Mouse (Mus musculus) testis, postnatal 10 days (tissue): ENCODE measurements around the gene Ldhb.
"Not testable (repeated sequence)": the region's sequence is repeated elsewhere in the genome, so short reads cannot be mapped to it uniquely, and the experiment has no call there.

ENCODE experiments used
- DNase-seq: peaks from one replicate; pipeline ENCODE4 v3.0.0; 2021; ENCODE audit warnings: low spot score

The Ldhb gene

GRCm38 (mm10) chr6:142512902-142513301, 5.1 kb upstream of the Ldhb start:
- DNase-seq: no peak

DNA sequence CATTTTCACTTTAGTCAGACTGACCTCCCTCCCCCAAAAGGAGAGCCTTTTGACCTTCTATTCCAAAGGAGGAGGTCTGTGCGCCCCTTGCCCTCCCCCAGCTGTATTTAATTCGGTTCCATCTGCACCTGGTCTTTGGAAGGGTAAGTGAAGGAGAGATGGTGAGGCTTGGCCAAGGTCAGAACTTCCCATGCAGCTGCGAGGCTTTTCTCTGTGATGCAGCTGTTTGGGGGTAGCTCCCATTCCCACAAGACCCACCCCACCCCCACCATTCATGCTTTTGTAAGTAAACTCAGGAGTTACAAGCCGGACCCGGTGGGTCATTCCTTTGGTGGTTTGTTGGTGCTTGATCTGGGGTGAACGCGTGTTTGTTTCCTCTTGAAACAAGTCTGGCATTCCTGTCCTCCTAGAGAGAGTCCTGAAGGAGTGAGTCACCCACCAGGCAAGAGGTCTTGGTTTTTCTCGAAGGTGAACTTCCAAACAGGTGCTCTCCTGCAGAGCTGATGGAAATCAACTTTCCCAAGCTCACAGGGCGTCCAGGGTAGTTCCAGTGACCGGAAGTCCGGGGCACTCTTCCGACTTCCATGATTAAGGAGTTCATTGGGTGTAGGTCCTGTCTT, 3.9 kb upstream of the Ldhb start:
- no peak for DNase-seq

GRCm38 (mm10) chr6:142508663-142509062, 906 bp upstream of the Ldhb start:
- no peak for DNase-seq

DNA sequence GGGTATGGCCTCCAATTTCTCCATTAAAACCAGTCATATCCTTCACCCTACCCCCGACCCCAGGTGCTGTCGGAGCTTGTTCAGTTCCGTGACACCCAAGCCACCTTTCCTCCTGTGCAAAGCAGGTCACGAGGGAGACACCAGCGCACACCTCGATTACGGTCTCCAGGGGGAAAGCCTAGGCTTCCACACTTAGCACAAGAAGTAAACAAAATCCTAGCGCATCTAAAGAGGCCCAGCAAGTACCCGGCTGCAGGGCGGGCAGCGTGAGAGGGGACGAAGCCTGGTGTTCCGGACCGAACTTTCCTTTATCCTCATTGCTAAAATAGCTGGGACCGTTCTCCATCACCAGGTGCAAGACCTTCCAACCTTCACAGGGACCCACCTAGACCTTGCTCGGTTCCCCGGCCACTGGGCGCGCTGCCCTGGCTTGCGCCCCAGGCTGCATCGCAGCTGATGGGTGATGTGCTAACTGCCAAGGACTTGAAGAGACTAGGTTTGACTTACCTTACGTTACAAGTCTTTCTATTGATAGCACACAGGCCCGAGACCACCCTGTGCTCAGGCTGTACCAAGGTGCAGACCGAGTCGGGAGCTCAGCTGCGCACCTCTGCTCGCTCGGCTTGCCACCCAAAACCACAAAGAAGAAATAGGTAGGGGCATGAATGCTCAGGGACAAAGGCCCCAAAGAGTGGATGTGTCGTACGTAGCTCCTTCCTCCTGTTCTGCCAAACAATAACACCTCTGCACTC, 548 bp downstream of the Ldhb start:
- DNase-seq: no peak

GRCm38 (mm10) chr6:142506338-142507032, 1.3 kb downstream of the Ldhb start:
- DNase-seq: no peak

DNA sequence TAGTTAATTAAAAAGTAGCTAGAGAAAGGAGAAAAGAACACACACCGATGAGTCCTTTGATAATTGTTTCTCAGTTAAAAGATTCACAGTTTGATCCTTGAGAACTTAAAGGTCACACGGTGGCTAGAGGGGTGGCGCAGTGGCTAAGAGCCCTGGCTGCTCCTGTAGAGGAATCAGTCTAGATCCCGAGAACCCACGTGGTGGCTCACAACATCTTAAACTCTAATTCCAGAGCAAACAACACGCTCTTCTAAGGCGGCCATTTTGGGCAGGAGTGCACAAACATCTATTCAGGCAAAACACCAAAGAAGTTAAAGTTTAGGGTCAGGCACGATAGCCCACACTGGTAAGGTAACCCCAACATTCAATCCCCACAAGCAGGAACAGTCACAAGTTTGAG, 4.2 kb downstream of the Ldhb start:
- no peak for DNase-seq

- no peak for DNase-seq
These were observed 5.1 kb downstream of the Ldhb start for GRCm38 (mm10) chr6:142502519-142503125.

GRCm38 (mm10) chr6:142490114-142490513, 17.6 kb downstream of the Ldhb start:
- DNase-seq: not testable (repeated sequence)

DNA sequence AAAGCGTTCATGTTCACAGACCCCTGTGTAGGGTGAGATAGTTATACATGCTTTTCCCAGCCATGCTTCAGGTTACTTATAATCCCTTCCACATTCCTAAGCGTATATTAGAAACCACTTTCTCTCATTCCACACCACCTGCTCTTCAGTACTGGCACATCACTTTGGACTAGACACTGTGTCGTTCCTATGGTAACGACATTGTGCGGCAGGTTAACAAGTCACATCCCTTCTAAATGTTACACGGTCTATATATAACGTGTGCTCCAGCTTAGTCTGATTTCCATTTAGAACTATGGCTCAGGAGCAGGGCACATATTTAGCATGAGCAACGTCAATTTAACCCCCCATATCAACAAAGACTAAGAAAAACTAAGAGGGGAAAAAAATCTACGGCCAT, 20.1 kb downstream of the Ldhb start:
- DNase-seq: no peak

DNA sequence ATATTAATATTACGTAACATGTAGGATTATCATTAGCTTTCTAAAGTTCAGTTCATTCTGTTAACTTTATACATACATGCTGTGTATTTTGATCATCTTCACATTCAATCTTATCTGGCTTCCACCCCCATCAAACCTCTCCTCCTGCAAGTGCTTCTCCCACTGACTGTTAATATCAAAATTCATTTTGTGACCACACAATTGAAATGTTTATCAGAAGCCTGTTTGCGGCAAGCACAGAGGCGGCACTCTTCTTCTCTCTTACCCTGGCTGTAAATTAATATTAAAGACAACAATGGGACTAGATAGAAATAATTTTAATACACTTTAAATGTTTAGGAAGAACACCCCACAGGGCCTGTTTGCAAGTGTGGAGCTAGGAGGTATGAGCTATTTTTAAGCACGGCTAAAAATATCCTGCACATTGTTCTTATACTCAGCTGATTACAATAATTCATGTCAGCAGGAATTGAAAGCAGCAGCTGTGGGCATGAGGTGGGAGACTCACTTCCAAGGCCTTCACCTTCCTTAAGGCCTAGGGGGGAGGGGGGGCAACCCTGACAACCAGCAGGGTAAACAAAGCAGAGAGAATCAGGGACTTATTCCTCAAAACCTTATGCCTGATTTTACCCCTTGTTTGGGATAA, 22.2 kb downstream of the Ldhb start:
- DNase-seq: no peak

- DNase-seq: no peak
These were observed 30.5 kb downstream of the Ldhb start for GRCm38 (mm10) chr6:142477239-142477638.

GRCm38 (mm10) chr6:142472801-142473203, 35.0 kb downstream of the Ldhb start, which contains the start of gene Gys2:
Gene Gys2 (minus strand): TSS chr6:142473109.
- DNase-seq: no peak

DNA sequence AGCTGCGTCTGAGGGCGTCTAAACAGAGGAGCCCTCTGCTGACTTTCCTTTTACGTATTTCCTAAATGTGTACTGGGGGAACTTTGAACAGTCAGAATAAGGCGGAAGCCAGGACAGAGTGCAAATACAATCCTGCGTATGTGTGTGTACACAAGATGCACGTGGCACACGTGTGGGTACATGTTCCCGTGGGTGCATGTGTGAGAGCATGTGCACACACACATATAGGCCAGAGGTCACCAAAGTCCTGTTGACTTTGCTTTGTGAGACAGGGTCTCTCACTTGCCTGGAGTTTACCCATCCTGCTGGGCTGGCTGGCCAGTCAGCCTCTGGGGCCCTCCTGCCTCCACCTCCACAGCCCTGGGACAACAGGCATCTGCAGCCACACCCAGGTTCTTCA, 36.6 kb downstream of the Ldhb start:
- no peak for DNase-seq

- DNase-seq: no peak
These were observed 38.2 kb downstream of the Ldhb start for GRCm38 (mm10) chr6:142469602-142470001.

DNA sequence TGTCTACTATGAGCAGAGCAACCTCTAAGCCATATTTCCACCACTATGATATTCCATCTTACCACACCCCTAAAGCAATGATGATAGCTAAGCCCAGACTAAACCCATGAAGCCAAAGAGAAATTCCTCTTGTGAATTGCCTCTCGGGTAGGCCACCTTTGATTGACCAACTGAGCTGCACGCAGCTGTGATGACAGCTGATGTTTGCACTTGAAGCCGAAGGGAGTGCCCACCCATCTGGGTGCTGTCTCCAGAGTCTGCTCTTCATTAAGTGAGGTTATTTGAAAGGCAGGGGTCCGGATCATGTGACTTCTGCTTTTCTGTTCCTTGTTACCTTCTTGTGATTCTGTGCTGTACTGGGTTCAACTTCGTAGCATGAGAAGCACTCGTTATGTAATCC, 45.6 kb downstream of the Ldhb start:
- no peak for DNase-seq

DNA sequence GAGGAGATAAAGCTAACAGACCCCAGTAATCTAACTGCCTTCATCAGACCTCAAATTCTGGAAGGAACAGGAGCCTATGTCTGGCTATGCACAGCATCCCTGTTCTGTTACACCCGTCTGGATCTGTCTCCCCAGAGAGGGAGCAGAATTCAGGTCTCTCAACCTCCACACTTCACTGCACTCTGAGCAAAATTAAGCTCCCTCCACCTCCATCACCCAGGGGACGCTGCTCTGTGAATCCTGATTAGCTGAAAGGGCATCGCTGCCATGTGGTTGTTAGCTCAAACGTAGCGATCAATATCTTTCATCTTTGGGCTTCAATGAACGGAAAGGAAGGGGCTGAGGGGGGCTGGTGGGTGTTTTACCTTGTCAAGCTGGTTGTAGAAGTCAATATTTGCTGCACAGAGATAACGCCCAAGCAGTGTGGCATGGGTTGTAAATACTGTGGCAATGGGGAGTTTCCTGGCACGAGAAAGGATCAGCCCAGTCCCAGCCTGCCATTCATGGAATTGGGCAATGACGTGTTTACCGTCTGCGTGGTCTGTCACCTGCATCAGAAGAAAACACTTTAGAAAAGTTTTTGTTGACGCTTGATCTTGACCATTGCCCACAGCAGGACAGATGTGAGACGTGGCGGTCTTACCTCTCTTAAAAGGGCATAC, 48.6 kb downstream of the Ldhb start:
- no peak for DNase-seq

GRCm38 (mm10) chr6:142458010-142458409, 49.7 kb downstream of the Ldhb start:
- no peak for DNase-seq

- DNase-seq: no peak
These were observed 52.3 kb downstream of the Ldhb start for GRCm38 (mm10) chr6:142455314-142455996.

GRCm38 (mm10) chr6:142453311-142453710, 54.4 kb downstream of the Ldhb start:
- DNase-seq: no peak

DNA sequence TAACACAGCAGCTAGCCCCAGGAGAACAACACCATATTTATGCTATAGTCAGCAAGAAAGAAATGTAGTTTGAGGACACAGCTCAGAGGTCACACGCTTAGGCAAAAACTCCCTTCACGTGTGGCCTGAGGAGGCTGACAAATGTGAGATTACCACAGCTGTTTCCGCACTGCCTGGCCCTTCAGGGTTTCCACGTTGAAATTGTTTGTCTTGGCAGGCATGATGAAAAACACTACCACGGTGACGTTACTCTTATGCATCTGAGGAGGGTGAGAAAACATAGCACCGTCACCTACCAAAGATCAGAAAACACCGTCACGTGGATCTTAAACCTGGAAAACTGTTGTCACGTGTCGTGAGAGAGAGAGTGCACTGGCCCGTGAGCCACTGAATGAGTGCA, 56.4 kb downstream of the Ldhb start:
- no peak for DNase-seq
